Mouse (Mus musculus): ENCODE results near the gene Pcdh7. TPM values are rescaled to one million over a fixed set of nuclear protein-coding genes. Genes with fewer than 3 reads are reported as not detected.
"Not testable (repeated sequence)": the region's sequence is repeated elsewhere in the genome, so short reads cannot be mapped to it uniquely, and the experiment has no call there.

Gene Pcdh7
- polyA plus RNA-seq, 1 experiment from 2014 or later = 7.1 TPM

DNA sequence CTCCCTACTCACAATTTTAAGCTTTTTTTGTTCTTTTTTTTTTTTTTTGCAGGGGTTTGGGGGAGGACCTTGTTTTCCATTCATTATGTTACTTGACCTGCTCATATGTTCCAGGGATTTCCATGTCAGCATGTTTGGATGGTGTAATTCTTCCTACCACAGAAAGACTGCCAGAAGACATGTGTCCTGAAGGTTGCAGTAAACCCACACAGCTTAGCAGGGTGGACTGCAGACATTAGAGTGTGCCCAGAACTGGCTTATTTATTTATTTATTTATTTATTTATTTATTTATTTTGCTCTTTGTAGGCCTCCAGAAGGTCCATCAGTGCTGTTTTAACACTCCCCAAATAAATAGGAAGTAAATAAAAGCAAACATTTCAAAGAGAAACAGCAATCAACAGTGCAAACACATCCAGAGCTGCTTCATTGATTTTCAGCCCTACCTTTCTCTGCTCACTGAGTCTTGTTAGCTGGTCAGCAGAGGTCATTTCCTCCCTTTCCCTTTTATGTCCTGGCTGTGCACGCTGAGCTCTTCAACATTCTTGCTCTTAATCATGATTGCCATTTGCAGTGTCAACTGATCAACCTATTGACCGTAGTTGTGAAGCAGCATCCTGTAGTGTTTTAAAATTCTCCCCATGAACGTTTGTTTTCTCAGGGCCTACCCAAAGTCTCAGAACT lies 401.3 kb downstream of the Pcdh7 start:
- Histone ChIP-seq H3K9ac (ENCODE audit: low read depth, low read length) (no peak overlapping the region), H3K27me3 (ENCODE audit: control insufficient read depth, insufficient read depth, low read length) (no peaks in the 10 kb centered on the region), H3K4me2 (replicated peaks; ENCODE audit: low read depth, low read length) (no peak overlapping the region), H3K9me3 (ENCODE audit: control insufficient read depth, low read length) (no peaks in the 10 kb centered on the region), H3K36me3 (ENCODE audit: control insufficient read depth, insufficient read depth, low read length) (no peaks in the 10 kb centered on the region), H3K27ac (ENCODE audit: low read depth, low read length) (no peak overlapping the region), H3K4me3 (ENCODE audit: low read depth, low read length) (no peak overlapping the region), H3K4me1 (replicated peaks; ENCODE audit: control insufficient read depth, insufficient read depth, low read length) (no peaks in the 10 kb centered on the region)
- DNase-seq (ENCODE audit: low spot score) (no peak), ATAC-seq (ENCODE audit: low FRiP score) (no peak)
- 43% methylated on average over 3 of the region's 3 CpGs for WGBS

GRCm38 (mm10) chr5:58143897-58144296 lies 426.1 kb downstream of the Pcdh7 start:
- 79% methylated on average over 2 of the region's 2 CpGs for WGBS
- no peak for DNase-seq (ENCODE audit: low spot score)
- Histone ChIP-seq H3K4me3 (ENCODE audit: low read depth, low read length) (no peak overlapping the region), H3K4me2 (replicated peaks; ENCODE audit: low read depth, low read length) (no peak overlapping the region), H3K9ac (ENCODE audit: low read depth, low read length) (no peak overlapping the region), H3K36me3 (ENCODE audit: control insufficient read depth, insufficient read depth, low read length) (no peaks in the 10 kb centered on the region), H3K27ac (ENCODE audit: low read depth, low read length) (no peak overlapping the region), H3K4me1 (replicated peaks; ENCODE audit: control insufficient read depth, insufficient read depth, low read length) (no peaks in the 10 kb centered on the region), H3K9me3 (ENCODE audit: control insufficient read depth, low read length) (no peaks in the 10 kb centered on the region), H3K27me3 (ENCODE audit: control insufficient read depth, insufficient read depth, low read length) (no peaks in the 10 kb centered on the region)
- ATAC-seq (ENCODE audit: low FRiP score) = no peak

DNA sequence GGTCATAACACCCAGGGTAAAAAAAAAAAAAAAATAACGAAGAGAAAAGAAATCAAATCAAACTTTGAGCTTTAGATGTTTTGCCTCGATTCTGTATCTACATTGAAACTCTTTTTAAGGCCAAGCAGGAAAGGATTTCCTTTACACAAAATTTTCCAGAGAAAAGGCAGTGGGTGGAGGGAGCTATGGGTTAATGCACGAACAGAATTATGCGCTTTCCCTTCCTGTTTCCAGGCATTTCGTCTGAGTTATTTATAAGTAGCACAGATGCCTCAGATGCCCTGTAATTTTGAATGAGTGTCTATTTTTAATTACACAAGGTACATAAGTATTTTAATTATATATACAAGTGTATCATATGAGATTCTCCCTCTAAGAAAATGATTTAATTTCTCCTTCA lies 436.2 kb downstream of the Pcdh7 start:
- no peaks in the 10 kb centered on the region for H3K9me3 ChIP-seq (ENCODE audit: control insufficient read depth, low read length)
- H3K4me2 ChIP-seq (replicated peaks; ENCODE audit: low read depth, low read length) = no peak overlapping the region
- H3K27ac ChIP-seq (ENCODE audit: low read depth, low read length) = no peak overlapping the region
- no peaks in the 10 kb centered on the region for H3K27me3 ChIP-seq (ENCODE audit: control insufficient read depth, insufficient read depth, low read length)
- H3K4me1 ChIP-seq (replicated peaks; ENCODE audit: control insufficient read depth, insufficient read depth, low read length) = no peaks in the 10 kb centered on the region
- DNase-seq (ENCODE audit: low spot score) = no peak
- 75% methylated on average over 5 of the region's 5 CpGs for WGBS
- H3K36me3 ChIP-seq (ENCODE audit: control insufficient read depth, insufficient read depth, low read length) = no peaks in the 10 kb centered on the region
- H3K4me3 ChIP-seq (ENCODE audit: low read depth, low read length) = no peak overlapping the region
- no peak overlapping the region for H3K9ac ChIP-seq (ENCODE audit: low read depth, low read length)
- ATAC-seq (ENCODE audit: low FRiP score) = no peak

GRCm38 (mm10) chr5:58172218-58172617 lies 454.5 kb downstream of the Pcdh7 start:
- Histone ChIP-seq H3K27ac (ENCODE audit: low read depth, low read length) (no peak overlapping the region), H3K4me1 (replicated peaks; ENCODE audit: control insufficient read depth, insufficient read depth, low read length) (no peaks in the 10 kb centered on the region), H3K9ac (ENCODE audit: low read depth, low read length) (no peak overlapping the region), H3K4me2 (replicated peaks; ENCODE audit: low read depth, low read length) (no peak overlapping the region), H3K9me3 (ENCODE audit: control insufficient read depth, low read length) (no peaks in the 10 kb centered on the region), H3K4me3 (ENCODE audit: low read depth, low read length) (no peak overlapping the region), H3K27me3 (ENCODE audit: control insufficient read depth, insufficient read depth, low read length) (no peaks in the 10 kb centered on the region), H3K36me3 (ENCODE audit: control insufficient read depth, insufficient read depth, low read length) (no peaks in the 10 kb centered on the region)
- ATAC-seq (ENCODE audit: low FRiP score) (no peak), DNase-seq (ENCODE audit: low spot score) (no peak)

DNA sequence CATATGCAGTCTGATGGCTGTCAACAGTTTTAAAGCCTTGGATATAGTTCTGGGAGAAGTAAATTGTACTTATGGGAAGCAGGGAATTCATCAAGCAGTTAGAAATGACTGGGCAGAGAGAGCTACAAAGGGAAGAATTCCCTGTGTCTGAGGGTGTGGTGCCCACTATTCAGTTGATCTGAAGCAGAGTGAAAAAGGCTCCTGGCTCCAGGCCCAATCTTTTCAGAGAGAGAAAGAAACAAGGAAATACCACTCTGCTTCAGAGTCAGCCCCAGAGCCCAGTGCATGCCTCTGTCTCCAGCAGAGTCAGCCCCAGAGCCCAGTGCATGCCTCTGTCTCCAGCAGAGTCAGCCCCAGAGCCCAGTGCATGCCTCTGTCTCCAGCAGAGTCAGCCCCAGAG lies 456.6 kb downstream of the Pcdh7 start:
- H3K27me3 ChIP-seq (ENCODE audit: control insufficient read depth, insufficient read depth, low read length); H3K9ac ChIP-seq (ENCODE audit: low read depth, low read length); DNase-seq (ENCODE audit: low spot score); ATAC-seq (ENCODE audit: low FRiP score); H3K9me3 ChIP-seq (ENCODE audit: control insufficient read depth, low read length); H3K36me3 ChIP-seq (ENCODE audit: control insufficient read depth, insufficient read depth, low read length); H3K4me2 ChIP-seq (replicated peaks; ENCODE audit: low read depth, low read length); H3K4me1 ChIP-seq (replicated peaks; ENCODE audit: control insufficient read depth, insufficient read depth, low read length); H3K27ac ChIP-seq (ENCODE audit: low read depth, low read length); H3K4me3 ChIP-seq (ENCODE audit: low read depth, low read length): not testable (repeated sequence)

GRCm38 (mm10) chr5:58175532-58175931 lies 457.8 kb downstream of the Pcdh7 start:
- Histone ChIP-seq H3K27ac (ENCODE audit: low read depth, low read length) (no peak overlapping the region), H3K36me3 (ENCODE audit: control insufficient read depth, insufficient read depth, low read length) (no peaks in the 10 kb centered on the region), H3K4me3 (ENCODE audit: low read depth, low read length) (no peak overlapping the region), H3K4me2 (replicated peaks; ENCODE audit: low read depth, low read length) (no peak overlapping the region), H3K27me3 (ENCODE audit: control insufficient read depth, insufficient read depth, low read length) (no peaks in the 10 kb centered on the region), H3K9me3 (ENCODE audit: control insufficient read depth, low read length) (no peaks in the 10 kb centered on the region), H3K9ac (ENCODE audit: low read depth, low read length) (no peak overlapping the region), H3K4me1 (replicated peaks; ENCODE audit: control insufficient read depth, insufficient read depth, low read length) (no peaks in the 10 kb centered on the region)
- ATAC-seq (ENCODE audit: low FRiP score) = no peak
- DNase-seq (ENCODE audit: low spot score) = no peak
- 97% methylated on average over 3 of the region's 3 CpGs for WGBS

All from hindbrain, embryonic 11.5 days (tissue).